Mouse (Mus musculus) heart, adult 2 months (tissue): ENCODE data around the gene Fam173a. TPM values are rescaled to one million over a fixed set of nuclear protein-coding genes. Genes with fewer than 3 reads are reported as not detected.
A peak's percentile ranks its signal among the peaks of the same experiment; 100 is the strongest.
"Not testable (repeated sequence)": the region's sequence is repeated elsewhere in the genome, so short reads cannot be mapped to it uniquely, and the experiment has no call there.

ENCODE experiments used
- DNase-seq, 2 experiments: peaks; one replicate each; pipeline ENCODE4 v3.0.0; 2021
- H3K27ac ChIP-seq: fragments of 200-600 bp; 2 replicates; pipeline ENCODE4 v1.8.1; 2022
- H3K27me3 ChIP-seq: fragments of 200-500 bp; 2 replicates; pipeline ENCODE4 v1.6.1; 2012; ENCODE audit warnings: mild to moderate bottlenecking, low read length, inconsistent platforms, mixed read lengths; ENCODE audit not compliant: control insufficient read depth, insufficient read depth
- H3K36me3 ChIP-seq: fragments of 200-500 bp; 2 replicates; pipeline ENCODE4 v1.6.1; 2012; ENCODE audit warnings: low read length, inconsistent platforms; ENCODE audit not compliant: control insufficient read depth, insufficient read depth
- H3K4me1 ChIP-seq: fragments of 200-500 bp; 2 replicates; pipeline ENCODE4 v1.6.1; 2011; ENCODE audit warnings: low read length; ENCODE audit not compliant: control insufficient read depth, insufficient read depth
- H3K4me3 ChIP-seq: fragments of 200-600 bp; 2 replicates; pipeline ENCODE4 v1.8.1; 2022
- H3K79me2 ChIP-seq: fragments of 200-500 bp; replicated peaks from 2 replicates; pipeline ENCODE4 v1.6.1; 2012; ENCODE audit warnings: mild to moderate bottlenecking, inconsistent platforms, low read length, moderate library complexity, mixed read lengths; ENCODE audit not compliant: control insufficient read depth, insufficient read depth
- H3K9ac ChIP-seq: fragments of 200-500 bp; 2 replicates; pipeline ENCODE4 v1.6.1; 2012; ENCODE audit warnings: low read depth, mild to moderate bottlenecking, control low read depth, inconsistent platforms, low read length, mixed read lengths
- CTCF ChIP-seq: fragments of 200-600 bp; IDR thresholded peaks from 2 replicates; pipeline ENCODE4 v1.8.1; 2022; ENCODE audit warnings: antibody characterized with exemption, mild to moderate bottlenecking, moderate library complexity
- EP300 ChIP-seq: fragments of 200-500 bp; IDR thresholded peaks from 2 replicates; pipeline ENCODE4 v1.6.1; 2011; ENCODE audit warnings: low read depth, low read length, control low read depth; ENCODE audit not compliant: insufficient read depth
- POLR2A ChIP-seq: fragments of 200-500 bp; IDR thresholded peaks from 2 replicates; pipeline ENCODE4 v1.6.1; 2011; ENCODE audit warnings: mild to moderate bottlenecking, low read depth, low read length, control low read depth; ENCODE audit not compliant: insufficient read depth
- WGBS: fragments of 180-500 bp; shearing (Covaris S2); methylation state at CpG from one replicate; pipeline ENCODE4 v1.1.7; 2018; 5-methylcytosine and 5-hydroxymethylcytosine counted together
- intact Hi-C: fragments of 180-260 bp; cut with DNase I; formaldehyde crosslinking; loops from one replicate; pipeline ENCODE4 v1.15.1; 2025
- polyA plus RNA-seq: library from polyadenylated mRNA; depleted of rRNA; stranded (reverse); fragments of >200 nt; gene quantifications from 2 replicates; pipeline ENCODE4 v1.2.3, GENCODE M21; 2012
- total RNA-seq, 2 experiments: library from RNA; stranded (reverse); gene quantifications; 2 replicates each; pipeline ENCODE4 v1.2.3; 2021

Fam173a gene
- total and polyA plus RNA-seq, 3 experiments: 30.8 to 63.6 (median 38.3) TPM

GRCm38 (mm10) chr17:25808789-25809605, 16.3 kb upstream of the Fam173a start, which contains the start of gene Fbxl16:
Gene Fbxl16 (plus strand): TSS chr17:25809085.
- intact Hi-C loops: no loop called here
- H3K4me3 ChIP-seq: peak within 1 kb of the TSS; percentile 46
- DNase-seq: peak; percentile 78
- no peaks in the 10 kb centered on the region for H3K36me3 ChIP-seq
- no peaks in the 10 kb centered on the region for H3K79me2 ChIP-seq
- 1% methylated on average over 97 of the region's 100 CpGs for WGBS
- H3K4me1 ChIP-seq: no peaks in the 10 kb centered on the region; the same call in 1 of the 2 replicates
- no peaks in the 10 kb centered on the region for H3K27me3 ChIP-seq
- TF ChIP-seq CTCF (peak; percentile 59), EP300 (no peak)
- H3K9ac ChIP-seq: peak within 1 kb of the TSS; percentile 28
- no peak within 1 kb of the TSS for H3K27ac ChIP-seq

- no peak for TF ChIP-seq CTCF
- TF ChIP-seq EP300: no peak
- TF ChIP-seq POLR2A: no peak
- DNase-seq: no peak
- WGBS: 49% methylated on average over 5 of the region's 5 CpGs
- Histone ChIP-seq H3K27ac (no peak overlapping the region), H3K4me1 (no peaks in the 10 kb centered on the region; the same call in 1 of the 2 replicates), H3K79me2 (no peaks in the 10 kb centered on the region), H3K36me3 (no peaks in the 10 kb centered on the region), H3K9ac (no peak overlapping the region), H3K27me3 (no peaks in the 10 kb centered on the region), H3K4me3 (no peak overlapping the region)
- intact Hi-C loops: no loop called here
Measured at GRCm38 (mm10) chr17:25808028-25808427, 15.3 kb upstream of the Fam173a start.

- H3K4me1 ChIP-seq, intact Hi-C loops, H3K79me2 ChIP-seq, H3K4me3 ChIP-seq, H3K9ac ChIP-seq, H3K36me3 ChIP-seq, H3K27ac ChIP-seq, DNase-seq, H3K27me3 ChIP-seq: not testable (repeated sequence)
- WGBS: 45% methylated on average over 2 of the region's 2 CpGs
Measured at GRCm38 (mm10) chr17:25807452-25807851, 14.8 kb upstream of the Fam173a start.

- intact Hi-C loops: no loop called here
- Histone ChIP-seq H3K9ac (no peak overlapping the region), H3K4me3 (no peak overlapping the region), H3K4me1 (no peaks in the 10 kb centered on the region; the same call in 1 of the 2 replicates), H3K36me3 (no peaks in the 10 kb centered on the region), H3K27ac (no peak overlapping the region), H3K27me3 (no peaks in the 10 kb centered on the region), H3K79me2 (no peaks in the 10 kb centered on the region)
- TF ChIP-seq CTCF: no peak
- TF ChIP-seq POLR2A: no peak
- no peak for TF ChIP-seq EP300
- WGBS: 81% methylated on average over 4 of the region's 4 CpGs
- DNase-seq: no peak
Measured at GRCm38 (mm10) chr17:25806507-25806906, 13.8 kb upstream of the Fam173a start.

- Histone ChIP-seq H3K9ac (no peak overlapping the region), H3K79me2 (no peaks in the 10 kb centered on the region), H3K27ac (no peak overlapping the region), H3K36me3 (no peaks in the 10 kb centered on the region), H3K4me1 (no peaks in the 10 kb centered on the region), H3K4me3 (no peak overlapping the region), H3K27me3 (no peaks in the 10 kb centered on the region)
- 11% methylated on average over 10 of the region's 10 CpGs for whole genome bisulfite sequencing
- TF ChIP-seq POLR2A (no peak), EP300 (no peak), CTCF (no peak)
- DNase-seq: peak; percentile 63 to 68
- intact Hi-C loops: loop anchor here (5.0 kb wide), 2 partner anchors 236 to 326 kb away; no protein-coding TSS in a partner anchor
Measured at GRCm38 (mm10) chr17:25802825-25803517, 10.3 kb upstream of the Fam173a start.

- Histone ChIP-seq H3K27me3 (no peaks in the 10 kb centered on the region), H3K4me3 (no peak overlapping the region), H3K27ac (no peak overlapping the region), H3K79me2 (no peaks in the 10 kb centered on the region), H3K36me3 (no peaks in the 10 kb centered on the region), H3K9ac (no peak overlapping the region), H3K4me1 (peaks cover 2% of the 10 kb centered on the region)
- intact Hi-C loops: loop anchor here (1.0 to 5.0 kb wide), 3 partner anchors 28 to 324 kb away; partner anchors contain the start of gene Narfl
- 5% methylated on average over 6 of the region's 6 CpGs for WGBS
- TF ChIP-seq EP300: peak; percentile 70; the same call in 1 of the 2 replicates
- peak; percentile 97 for TF ChIP-seq CTCF
- no peak for TF ChIP-seq POLR2A
- peak; percentile 69 to 70 for DNase-seq
Measured at GRCm38 (mm10) chr17:25801029-25801428, 8.3 kb upstream of the Fam173a start.
